Mouse (Mus musculus) liver, embryonic 14.5 days (tissue): ENCODE measurements around the gene B430305J03Rik.

Experiments
- CTCF ChIP-seq: IDR thresholded peaks from 2 replicates; pipeline ENCODE4 v1.5.1; 2016; ENCODE audit warnings: antibody characterized with exemption, low read depth, control low read depth
- EP300 ChIP-seq: IDR thresholded peaks from 2 replicates; pipeline ENCODE4 v1.6.1; 2016; ENCODE audit warnings: antibody characterized with exemption, low read depth

DNA sequence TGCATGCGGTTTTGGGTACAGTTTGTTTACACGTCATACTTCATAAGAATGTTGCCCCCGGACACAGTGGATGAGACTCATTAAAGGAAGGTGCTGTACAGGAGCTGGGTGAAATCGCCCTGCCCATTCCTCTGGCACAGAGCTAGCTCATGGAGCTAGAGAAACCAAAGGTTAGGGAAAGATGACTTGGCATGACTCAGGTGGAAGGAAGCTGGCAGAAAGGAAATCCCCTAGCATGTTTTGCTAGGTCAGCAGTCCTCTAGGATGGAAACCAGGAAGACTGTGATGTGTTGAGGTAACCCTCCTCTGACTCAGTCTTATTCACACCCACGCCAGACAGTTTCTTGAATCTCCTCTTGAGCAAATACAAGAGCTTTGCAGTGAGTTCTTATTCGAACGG lies 21.7 kb downstream of the B430305J03Rik start:
- TF ChIP-seq CTCF (no peak), EP300 (no peak)
